ENCODE assay signal across 9 mouse cellular contexts in genomic region chr4:135854630-135855029, GRCm38 (mm10). TPM values are rescaled to one million over a fixed set of nuclear protein-coding genes. Genes with fewer than 3 reads are reported as not detected.
DNase-seq lines count a peak whose midpoint lies in the region; ATAC-seq lines count a peak whose summit lies in the region.
"Had no signal": no experiment of that assay in that cellular context is flagged by ENCODE, and none has a peak within 500 bp of the region (broad histone marks: within the 10 kb centered on the region; RNA-seq: fewer than 3 reads in every experiment).

No protein-coding gene starts in this region.

- no peak overlapping the region for H3K4me3 ChIP-seq in heart, embryonic 14.5 days (ENCODE audit: control insufficient read depth in 1 of 2, insufficient read depth in 1 of 2, low read depth in 1 of 2, low read length in 2 of 2)
- peak overlapping the region; percentile 95 for H3K4me3 ChIP-seq in embryonic facial prominence, embryonic 10.5 days
- H3K4me3 ChIP-seq in hindbrain, embryonic 15.5 days: peak overlapping the region; percentile 99; the same call in 1 of the 2 replicates
- H3K4me3 ChIP-seq in midbrain, embryonic 14.5 days (replicated peaks; ENCODE audit: low read depth, low read length): no peak overlapping the region; the same call in 1 of the 2 replicates

- WGBS in heart, embryonic 14.5 days: 77% methylated on average over 11 of the region's 11 CpGs
- 74% methylated on average over 11 of the region's 11 CpGs for WGBS in embryonic facial prominence, embryonic 10.5 days
- 72% methylated on average over 11 of the region's 11 CpGs for WGBS in hindbrain, embryonic 15.5 days
- 72% methylated on average over 11 of the region's 11 CpGs for WGBS in midbrain, embryonic 14.5 days

- no peaks in the 10 kb centered on the region for H3K27me3 ChIP-seq in heart, embryonic 14.5 days (ENCODE audit: control insufficient read depth, insufficient read depth, low read length)
- no peaks in the 10 kb centered on the region for H3K27me3 ChIP-seq in embryonic facial prominence, embryonic 10.5 days (replicated peaks; ENCODE audit: low read depth, poor library complexity, severe bottlenecking)
- H3K27me3 ChIP-seq in hindbrain, embryonic 15.5 days: no peaks in the 10 kb centered on the region
- no peaks in the 10 kb centered on the region for H3K27me3 ChIP-seq in midbrain, embryonic 14.5 days (ENCODE audit: control insufficient read depth, insufficient read depth, low read length)

- H3K27ac ChIP-seq in heart, embryonic 14.5 days (replicated peaks in 1 of 2; ENCODE audit: control insufficient read depth in 1 of 2, insufficient read depth in 1 of 2, low read depth in 2 of 2, low read length in 2 of 2): peak overlapping the region in 1 of 2 experiments; percentile 99; a peak in 2 of 4 replicates
- peak overlapping the region; percentile 100 for H3K27ac ChIP-seq in embryonic facial prominence, embryonic 10.5 days (replicated peaks)
- peak overlapping the region; percentile 99 for H3K27ac ChIP-seq in hindbrain, embryonic 15.5 days (replicated peaks)
- H3K27ac ChIP-seq in midbrain, embryonic 14.5 days (replicated peaks; ENCODE audit: low read depth, low read length): peak overlapping the region; percentile 99

- no peaks in the 10 kb centered on the region for H3K9me3 ChIP-seq in heart, embryonic 14.5 days (ENCODE audit: control insufficient read depth, low read length)
- H3K9me3 ChIP-seq in embryonic facial prominence, embryonic 10.5 days: no peaks in the 10 kb centered on the region
- no peaks in the 10 kb centered on the region for H3K9me3 ChIP-seq in hindbrain, embryonic 15.5 days
- no peaks in the 10 kb centered on the region for H3K9me3 ChIP-seq in midbrain, embryonic 14.5 days (ENCODE audit: control insufficient read depth, low read length)

- H3K4me1 ChIP-seq in heart, embryonic 14.5 days (ENCODE audit: control insufficient read depth in 2 of 2, insufficient read depth in 2 of 2, low read length in 2 of 2): peaks cover 4 to 30% of the 10 kb centered on the region in 2 experiments
- H3K4me1 ChIP-seq in embryonic facial prominence, embryonic 10.5 days: peaks cover 53% of the 10 kb centered on the region
- peaks cover 45% of the 10 kb centered on the region for H3K4me1 ChIP-seq in hindbrain, embryonic 15.5 days (replicated peaks)
- H3K4me1 ChIP-seq in midbrain, embryonic 14.5 days (ENCODE audit: control insufficient read depth, insufficient read depth, low read length): peaks cover 35% of the 10 kb centered on the region

- ATAC-seq in heart, embryonic 14.5 days (ENCODE audit: insufficient number of reproducible peaks, insufficient read depth, low FRiP score, low read depth): no peak
- no peak for ATAC-seq in hindbrain, embryonic 15.5 days (ENCODE audit: low FRiP score, low read depth)
- ATAC-seq in midbrain, embryonic 14.5 days (ENCODE audit: low FRiP score, low TSS enrichment): no peak

- H3K4me2 ChIP-seq in heart, embryonic 14.5 days (ENCODE audit: low read length): peak overlapping the region; percentile 85
- H3K4me2 ChIP-seq in hindbrain, embryonic 15.5 days: peak overlapping the region; percentile 89
- H3K4me2 ChIP-seq in midbrain, embryonic 14.5 days (ENCODE audit: low read length): peak overlapping the region; percentile 87

- H3K36me3 ChIP-seq in heart, embryonic 14.5 days (ENCODE audit: control insufficient read depth, insufficient read depth, low read length): 0 out of 2 replicates have a peak, but pooled peaks cover 6% of the 10 kb centered on the region
- peaks cover 12% of the 10 kb centered on the region for H3K36me3 ChIP-seq in embryonic facial prominence, embryonic 10.5 days (replicated peaks)
- H3K36me3 ChIP-seq in hindbrain, embryonic 15.5 days: no peaks in the 10 kb centered on the region
- no peaks in the 10 kb centered on the region for H3K36me3 ChIP-seq in midbrain, embryonic 14.5 days (ENCODE audit: control insufficient read depth, insufficient read depth, low read length)

- peak overlapping the region; percentile 96 for H3K9ac ChIP-seq in heart, embryonic 14.5 days (ENCODE audit: low read length)
- H3K9ac ChIP-seq in hindbrain, embryonic 15.5 days: peak overlapping the region; percentile 75; the same call in 1 of the 2 replicates
- H3K9ac ChIP-seq in midbrain, embryonic 14.5 days (replicated peaks; ENCODE audit: low read length): 0 out of 2 replicates have a peak overlapping the region, but pooled peaks have one; percentile 37

- no peak for DNase-seq in heart, adult 9 months (ENCODE audit: low spot score in 2 of 2)
- no peak for DNase-seq in embryonic facial prominence, embryonic 10.5 days (ENCODE audit: low spot score)
- no peak for DNase-seq in midbrain, embryonic 14.5 days
- DNase-seq in right cerebral cortex, postnatal 14 days: no peak
- no peak for DNase-seq in urinary bladder, adult 2 months (ENCODE audit: low spot score)
- no peak for DNase-seq in thymus, postnatal 10 days (ENCODE audit: low spot score in 2 of 2)
- DNase-seq: kidney, adult 18-20 months had no signal

RNA-seq across cellular contexts. Expression of gene Srsf10, which starts 0.9 kb away (rescaled TPM):
- 144 and 147 TPM in 2 replicates for polyA plus RNA-seq in heart, embryonic 14.5 days (2014; fragmentation: Nextera tagmentation; extraction: Ambion mirVana)
- polyA plus RNA-seq in embryonic facial prominence, embryonic 10.5 days (2016; fragmentation: Nextera tagmentation; extraction: Ambion mirVana): 377 and 383 TPM in 2 replicates
- 164 and 168 TPM in 2 replicates for polyA plus RNA-seq in hindbrain, embryonic 15.5 days (2015; fragmentation: Nextera tagmentation; extraction: Ambion mirVana)
- 247 and 266 TPM in 2 replicates for polyA plus RNA-seq in midbrain, embryonic 14.5 days (2014; fragmentation: Nextera tagmentation; extraction: Ambion mirVana)
- 50.8 and 61.7 TPM in 2 replicates for polyA plus RNA-seq in urinary bladder, adult 2 months (2012; rRNA removed)

RNA-seq across cellular contexts. Expression of gene Pnrc2, which starts 19.0 kb away (rescaled TPM):
- polyA plus RNA-seq in heart, embryonic 14.5 days (2014; fragmentation: Nextera tagmentation; extraction: Ambion mirVana): 133 and 137 TPM in 2 replicates
- polyA plus RNA-seq in embryonic facial prominence, embryonic 10.5 days (2016; fragmentation: Nextera tagmentation; extraction: Ambion mirVana): 177 and 186 TPM in 2 replicates
- polyA plus RNA-seq in hindbrain, embryonic 15.5 days (2015; fragmentation: Nextera tagmentation; extraction: Ambion mirVana): 97.7 and 97.9 TPM in 2 replicates
- 90.8 and 122 TPM in 2 replicates for polyA plus RNA-seq in midbrain, embryonic 14.5 days (2014; fragmentation: Nextera tagmentation; extraction: Ambion mirVana)
- 100 and 122 TPM in 2 replicates for polyA plus RNA-seq in urinary bladder, adult 2 months (2012; rRNA removed)

RNA-seq across cellular contexts. Expression of gene Cnr2, which starts 40.6 kb away (rescaled TPM):
- 0.36 and 0.38 TPM in 2 replicates for polyA plus RNA-seq in heart, embryonic 14.5 days (2014; fragmentation: Nextera tagmentation; extraction: Ambion mirVana)
- polyA plus RNA-seq in embryonic facial prominence, embryonic 10.5 days (2016; fragmentation: Nextera tagmentation; extraction: Ambion mirVana): 0.15 and 0.43 TPM in 2 replicates
- 0.05 and 0.26 TPM in 2 replicates for polyA plus RNA-seq in hindbrain, embryonic 15.5 days (2015; fragmentation: Nextera tagmentation; extraction: Ambion mirVana)
- polyA plus RNA-seq in midbrain, embryonic 14.5 days (2014; fragmentation: Nextera tagmentation; extraction: Ambion mirVana): 0.17 TPM in 1 of 2 replicates, not detected in the other
- polyA plus RNA-seq in urinary bladder, adult 2 months (2012; rRNA removed): 0.43 and 0.56 TPM in 2 replicates

Comparison
In these comparisons a context has a peak if more than half of its experiments do, and no peak if none do; other contexts are left out.
1. H3K4me3 ChIP-seq: peak in embryonic facial prominence, embryonic 10.5 days (single experiment) and hindbrain, embryonic 15.5 days (single experiment); none in heart, embryonic 14.5 days (0 of 2) and midbrain, embryonic 14.5 days (single experiment).
2. H3K9ac ChIP-seq: peak in every context shown above with its lines; median percentile 96 in heart, embryonic 14.5 days; 75 in hindbrain, embryonic 15.5 days; 37 in midbrain, embryonic 14.5 days.
3. Peak in every context shown above with its lines, with median percentiles within 50 percentile points of each other: H3K4me2 ChIP-seq.